Mouse (Mus musculus) forebrain, embryonic 15.5 days (tissue): ENCODE results near the gene Olfr1443. TPM values are rescaled to one million over a fixed set of nuclear protein-coding genes. Genes with fewer than 3 reads are reported as not detected.

ENCODE experiments used
- polyA plus RNA-seq: library from polyadenylated mRNA; unstranded; fragments of >200 nt; fragmentation: Nextera tagmentation; extraction: Ambion mirVana; gene quantifications from 2 replicates; pipeline ENCODE4 v1.2.1, GENCODE M21; 2015

Olfr1443 gene
- polyA plus RNA-seq, 1 experiment from 2014 or later, result not detected

Other genes with a start within 250 kb of the Olfr1443 start
- gene Mpeg1, start 217.3 kb upstream of the Olfr1443 start, polyA plus RNA-seq, result 0.55 and 0.56 TPM in 2 replicates
- 16.8 and 19.3 TPM in 2 replicates for gene Dtx4, start 176.7 kb upstream of the Olfr1443 start, polyA plus RNA-seq
- gene Fam111a, start 132.4 kb upstream of the Olfr1443 start, polyA plus RNA-seq, result 8.9 and 9.4 TPM in 2 replicates
- gene Gm4952, start 78.1 kb upstream of the Olfr1443 start, polyA plus RNA-seq, result 0.08 TPM in 1 of 2 replicates, not detected in the other
- not detected in 2 replicates for gene Glyat, start 44.8 kb upstream of the Olfr1443 start, polyA plus RNA-seq
- not detected in 2 replicates for gene Olfr1442, start 7.7 kb upstream of the Olfr1443 start, polyA plus RNA-seq
- gene Keg1, start 17.7 kb downstream of the Olfr1443 start, polyA plus RNA-seq, result not detected in 2 replicates
- gene Cntf, start 87.5 kb downstream of the Olfr1443 start, polyA plus RNA-seq, result 1.2 and 2.0 TPM in 2 replicates
- 15.6 and 15.9 TPM in 2 replicates for gene Zfp91, start 118.0 kb downstream of the Olfr1443 start, polyA plus RNA-seq
- gene Lpxn, start 118.1 kb downstream of the Olfr1443 start, polyA plus RNA-seq, result 0.68 and 0.98 TPM in 2 replicates
- not detected in 2 replicates for gene Gm5244, start 168.6 kb downstream of the Olfr1443 start, polyA plus RNA-seq
- gene Olfr1444, start 179.2 kb downstream of the Olfr1443 start, polyA plus RNA-seq, result not detected in 2 replicates
- not detected in 2 replicates for gene Olfr1445, start 205.7 kb downstream of the Olfr1443 start, polyA plus RNA-seq
- gene Olfr1446, start 215.4 kb downstream of the Olfr1443 start, polyA plus RNA-seq, result not detected in 2 replicates
- gene Olfr1447, start 225.6 kb downstream of the Olfr1443 start, polyA plus RNA-seq, result not detected in 2 replicates
- gene Olfr1448, start 246.3 kb downstream of the Olfr1443 start, polyA plus RNA-seq, result not detected in 2 replicates